Mouse (Mus musculus): ENCODE measurements at regions not wholly inside any gene's neighbourhood (a gene's known extent, or its start where the extent isn't known, plus 50 kb on each side); places are given as distances from the start of the nearest gene placed in this dataset.

GRCm38 (mm10) chr14:45056291-45056690 is 68.3 kb downstream of the Ptger2 start:
- DNase-seq (ENCODE audit: low read depth, low spot score) = no peak

- no peak for DNase-seq (ENCODE audit: low read depth, low spot score)
Observed at GRCm38 (mm10) chr14:45061681-45062080, 73.7 kb downstream of the Ptger2 start.

GRCm38 (mm10) chr14:45064498-45064897 is 76.5 kb downstream of the Ptger2 start:
- DNase-seq (ENCODE audit: low read depth, low spot score) = no peak

- DNase-seq (ENCODE audit: low read depth, low spot score) = no peak
Observed at GRCm38 (mm10) chr14:45069598-45070212, 81.7 kb downstream of the Ptger2 start.

GRCm38 (mm10) chr14:45074902-45075488 is 87.0 kb downstream of the Ptger2 start:
- DNase-seq (ENCODE audit: low read depth, low spot score) = peak; percentile 40

- no peak for DNase-seq (ENCODE audit: low read depth, low spot score)
Observed at GRCm38 (mm10) chr14:45077216-45077615, 89.2 kb downstream of the Ptger2 start.

GRCm38 (mm10) chr14:45079793-45080192 is 91.8 kb downstream of the Ptger2 start:
- DNase-seq (ENCODE audit: low read depth, low spot score) = no peak

GRCm38 (mm10) chr14:45080231-45080630 is 92.2 kb downstream of the Ptger2 start:
- DNase-seq (ENCODE audit: low read depth, low spot score) = peak; percentile 38

GRCm38 (mm10) chr14:45083058-45083457 is 95.1 kb downstream of the Ptger2 start:
- no peak for DNase-seq (ENCODE audit: low read depth, low spot score)

Data from CD4-positive, CD25-positive, alpha-beta regulatory T cell, adult 2 months (primary cell).